Mouse (Mus musculus) forebrain, embryonic 16.5 days (tissue): Measurements from ENCODE around the gene Safb2. TPM values are rescaled to one million over a fixed set of nuclear protein-coding genes. Genes with fewer than 3 reads are reported as not detected.
A peak's percentile ranks its signal among the peaks of the same experiment; 100 is the strongest.

Experiments used
- ATAC-seq: fragments of 200-750 bp; cut with Nextera tagmentation; 2 replicates; pipeline ENCODE4 v1.8.0; 2017; ENCODE audit warnings: mild to moderate bottlenecking, moderate library complexity
- H3K27ac ChIP-seq: fragments of 300-500 bp; sonication (generic); 2 replicates; pipeline ENCODE4 v1.5.1; 2014; ENCODE audit warnings: low read length, control low read depth
- H3K27me3 ChIP-seq: fragments of 300-500 bp; sonication (generic); replicated peaks from 2 replicates; pipeline ENCODE4 v1.6.1; 2014; ENCODE audit warnings: low read length; ENCODE audit not compliant: control insufficient read depth, insufficient read depth
- H3K36me3 ChIP-seq: fragments of 300-500 bp; sonication (generic); 2 replicates; pipeline ENCODE4 v1.6.1; 2014; ENCODE audit not compliant: control insufficient read depth, insufficient read depth
- H3K4me1 ChIP-seq: fragments of 300-500 bp; sonication (generic); replicated peaks from 2 replicates; pipeline ENCODE4 v1.6.1; 2014; ENCODE audit warnings: low read length; ENCODE audit not compliant: control insufficient read depth, insufficient read depth
- H3K4me2 ChIP-seq: fragments of 300-500 bp; sonication (generic); 2 replicates; pipeline ENCODE4 v1.6.1; 2014; ENCODE audit warnings: mild to moderate bottlenecking, low read length, control low read depth
- H3K4me3 ChIP-seq: fragments of 300-500 bp; sonication (generic); replicated peaks from 2 replicates; pipeline ENCODE4 v1.5.1; 2014; ENCODE audit warnings: mild to moderate bottlenecking, low read length, control low read depth
- H3K9ac ChIP-seq: fragments of 300-500 bp; sonication (generic); replicated peaks from 2 replicates; pipeline ENCODE4 v1.6.1; 2014; ENCODE audit warnings: low read depth, low read length, control low read depth
- H3K9me3 ChIP-seq: fragments of 300-500 bp; sonication (generic); 2 replicates; pipeline ENCODE4 v1.6.1; 2016; ENCODE audit warnings: low read length; ENCODE audit not compliant: control insufficient read depth
- WGBS: fragments of 180-500 bp; shearing (Covaris S2); extraction: QIAGEN DNeasy Blood & Tissue Kit; methylation state at CpG from one replicate; pipeline ENCODE4 v1.1.7; 2014; 5-methylcytosine and 5-hydroxymethylcytosine counted together
- polyA plus RNA-seq: library from polyadenylated mRNA; unstranded; fragments of >200 nt; fragmentation: Nextera tagmentation; extraction: Ambion mirVana; gene quantifications from 2 replicates; pipeline ENCODE4 v1.2.1, GENCODE M21; 2015

The Safb2 gene
- polyA plus RNA-seq, 1 experiment from 2014 or later: 85.4 TPM

- H3K27ac ChIP-seq: no peak overlapping the region
- peaks cover 23% of the 10 kb centered on the region for H3K4me1 ChIP-seq
- no peaks in the 10 kb centered on the region for H3K9me3 ChIP-seq
- H3K4me2 ChIP-seq: no peak overlapping the region
- no peak overlapping the region for H3K4me3 ChIP-seq
- no peak for ATAC-seq
- H3K36me3 ChIP-seq: no peaks in the 10 kb centered on the region
- H3K9ac ChIP-seq: no peak overlapping the region
- H3K27me3 ChIP-seq: no peaks in the 10 kb centered on the region
- WGBS: 77% methylated on average over 3 of the region's 3 CpGs
These were observed 40.6 kb downstream of the Safb2 start for GRCm38 (mm10) chr17:56543684-56544224.

GRCm38 (mm10) chr17:56542736-56543135 lies 41.6 kb downstream of the Safb2 start:
- no peaks in the 10 kb centered on the region for H3K9me3 ChIP-seq
- WGBS: 13% methylated on average over 8 of the region's 8 CpGs
- no peak overlapping the region for H3K4me2 ChIP-seq
- no peaks in the 10 kb centered on the region for H3K27me3 ChIP-seq
- peaks cover 21% of the 10 kb centered on the region for H3K4me1 ChIP-seq
- H3K27ac ChIP-seq: peak overlapping the region; percentile 30; the same call in 1 of the 2 replicates
- ATAC-seq: no peak
- H3K36me3 ChIP-seq: no peaks in the 10 kb centered on the region
- H3K9ac ChIP-seq: no peak overlapping the region
- no peak overlapping the region for H3K4me3 ChIP-seq

- Histone ChIP-seq H3K4me3 (no peak overlapping the region), H3K27ac (no peak overlapping the region), H3K4me2 (no peak overlapping the region), H3K9me3 (no peaks in the 10 kb centered on the region), H3K36me3 (no peaks in the 10 kb centered on the region), H3K4me1 (peaks cover 31% of the 10 kb centered on the region), H3K27me3 (no peaks in the 10 kb centered on the region), H3K9ac (no peak overlapping the region)
- WGBS: 45% methylated on average over 6 of the region's 6 CpGs
- no peak for ATAC-seq
These were observed 43.8 kb downstream of the Safb2 start for GRCm38 (mm10) chr17:56540562-56540975.

GRCm38 (mm10) chr17:56537912-56538311 lies 46.5 kb downstream of the Safb2 start:
- no peak overlapping the region for H3K9ac ChIP-seq
- peak; percentile 47 for ATAC-seq
- no peaks in the 10 kb centered on the region for H3K27me3 ChIP-seq
- no peaks in the 10 kb centered on the region for H3K9me3 ChIP-seq
- no peaks in the 10 kb centered on the region for H3K36me3 ChIP-seq
- no peak overlapping the region for H3K4me3 ChIP-seq
- 10% methylated on average over 8 of the region's 8 CpGs for WGBS
- H3K27ac ChIP-seq: peak overlapping the region; percentile 31
- no peak overlapping the region for H3K4me2 ChIP-seq
- H3K4me1 ChIP-seq: peaks cover 28% of the 10 kb centered on the region

GRCm38 (mm10) chr17:56536874-56537273 lies 47.5 kb downstream of the Safb2 start:
- Histone ChIP-seq H3K4me1 (peaks cover 24% of the 10 kb centered on the region), H3K9me3 (no peaks in the 10 kb centered on the region), H3K9ac (no peak overlapping the region), H3K27me3 (no peaks in the 10 kb centered on the region), H3K4me2 (no peak overlapping the region), H3K36me3 (no peaks in the 10 kb centered on the region), H3K4me3 (no peak overlapping the region), H3K27ac (peak overlapping the region; percentile 83)
- 16% methylated on average over 3 of the region's 3 CpGs for WGBS
- peak; percentile 61 for ATAC-seq

GRCm38 (mm10) chr17:56536192-56536591 lies 48.2 kb downstream of the Safb2 start:
- 13% methylated on average over 14 of the region's 14 CpGs for WGBS
- no peaks in the 10 kb centered on the region for H3K36me3 ChIP-seq
- H3K27me3 ChIP-seq: no peaks in the 10 kb centered on the region
- ATAC-seq: peak; percentile 52
- H3K4me2 ChIP-seq: no peak overlapping the region
- no peak overlapping the region for H3K4me3 ChIP-seq
- H3K9me3 ChIP-seq: no peaks in the 10 kb centered on the region
- H3K27ac ChIP-seq: peak overlapping the region; percentile 83
- H3K9ac ChIP-seq: peak overlapping the region; percentile 27; the same call in 1 of the 2 replicates
- H3K4me1 ChIP-seq: peaks cover 24% of the 10 kb centered on the region

GRCm38 (mm10) chr17:56524943-56525342 lies 59.4 kb downstream of the Safb2 start:
- Histone ChIP-seq H3K36me3 (no peaks in the 10 kb centered on the region), H3K4me2 (no peak overlapping the region), H3K9ac (no peak overlapping the region), H3K4me1 (no peaks in the 10 kb centered on the region), H3K4me3 (no peak overlapping the region), H3K9me3 (no peaks in the 10 kb centered on the region), H3K27me3 (no peaks in the 10 kb centered on the region), H3K27ac (no peak overlapping the region)
- ATAC-seq: no peak
- WGBS: 84% methylated on average over 4 of the region's 4 CpGs

GRCm38 (mm10) chr17:56522744-56523143 lies 61.6 kb downstream of the Safb2 start:
- no peak for ATAC-seq
- Histone ChIP-seq H3K4me3 (no peak overlapping the region), H3K9ac (no peak overlapping the region), H3K4me2 (no peak overlapping the region), H3K9me3 (no peaks in the 10 kb centered on the region), H3K27me3 (no peaks in the 10 kb centered on the region), H3K36me3 (no peaks in the 10 kb centered on the region), H3K27ac (no peak overlapping the region), H3K4me1 (no peaks in the 10 kb centered on the region)
- 37% methylated on average over 1 of the region's 1 CpGs for WGBS

- peak; percentile 89 for ATAC-seq
- no peak overlapping the region for H3K4me3 ChIP-seq
- no peak overlapping the region; the same call in 1 of the 2 replicates for H3K4me2 ChIP-seq
- H3K27me3 ChIP-seq: no peaks in the 10 kb centered on the region
- no peaks in the 10 kb centered on the region for H3K36me3 ChIP-seq
- H3K27ac ChIP-seq: peak overlapping the region; percentile 91
- peak overlapping the region; percentile 3 for H3K9ac ChIP-seq
- H3K9me3 ChIP-seq: no peaks in the 10 kb centered on the region
- WGBS: 4% methylated on average over 13 of the region's 13 CpGs
- H3K4me1 ChIP-seq: peaks cover 33% of the 10 kb centered on the region
These were observed 68.5 kb downstream of the Safb2 start for GRCm38 (mm10) chr17:56515690-56516410.
